Mouse (Mus musculus): ENCODE measurements at regions not wholly inside any gene's neighbourhood (a gene's known extent, or its start where the extent isn't known, plus 50 kb on each side); places are given as distances from the start of the nearest gene placed in this dataset.

- DNase-seq, result peak in 1 of 2 experiments; percentile 10
These were observed 71.1 kb upstream of the Hif1a start for GRCm38 (mm10) chr12:73830122-73830521.

DNA sequence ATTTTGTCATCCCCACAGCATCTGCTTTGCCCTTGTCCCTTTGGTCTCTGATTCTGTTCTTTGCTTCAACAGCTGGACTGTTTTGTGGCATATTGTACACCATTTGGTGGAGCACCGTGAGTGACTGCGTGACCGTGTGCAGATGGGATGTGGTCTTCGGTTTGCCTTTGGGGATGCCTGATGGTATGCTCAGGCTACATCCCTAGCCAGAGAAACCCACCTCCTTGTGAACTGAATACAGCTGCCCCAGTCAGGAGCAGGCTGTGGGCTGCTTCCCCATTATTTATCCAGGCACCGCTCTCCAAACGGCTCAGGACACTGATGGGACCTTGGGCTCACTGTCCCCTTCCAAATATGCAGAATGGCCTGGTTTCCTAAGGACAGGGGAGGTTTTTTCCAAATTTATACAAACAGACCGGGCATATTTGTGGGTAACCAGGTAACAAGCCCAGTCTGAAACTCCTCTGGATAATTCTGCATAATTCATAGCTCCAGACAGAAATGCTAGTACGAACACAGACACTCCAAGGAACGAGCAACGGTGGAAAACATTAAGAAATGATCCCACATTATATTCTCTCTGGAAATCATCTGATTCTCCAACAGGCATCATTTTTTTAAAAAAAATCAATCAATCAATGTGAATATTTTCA lies 70.5 kb upstream of the Hif1a start:
- DNase-seq, result peak in 1 of 2 experiments; percentile 16

DNA sequence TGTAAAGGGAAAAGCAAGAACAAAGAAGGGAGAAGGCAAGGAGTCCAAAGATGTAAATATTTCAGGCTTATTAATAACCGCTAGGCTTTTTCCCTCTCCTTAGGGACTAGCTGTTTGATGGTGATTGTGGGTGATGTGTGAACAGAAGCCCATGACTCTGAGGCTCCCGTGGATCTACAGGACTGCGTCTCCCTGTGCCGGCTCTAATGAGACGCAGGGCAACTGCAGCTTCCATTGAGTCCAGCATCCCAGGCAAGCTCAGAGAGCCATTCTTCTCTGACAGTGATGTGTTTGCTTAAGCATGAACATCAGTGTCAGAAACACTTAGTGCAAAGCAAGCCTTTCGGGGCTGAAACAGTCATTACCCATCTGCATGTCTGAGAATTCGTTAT lies 70.0 kb upstream of the Hif1a start:
- peak; percentile 19 to 25 for DNase-seq

- DNase-seq, result peak; percentile 50 to 55
These were observed 69.4 kb upstream of the Hif1a start for GRCm38 (mm10) chr12:73831637-73832385.

- DNase-seq, result peak; percentile 23 to 30
These were observed 68.4 kb upstream of the Hif1a start for GRCm38 (mm10) chr12:73832789-73833188.

- no peak for DNase-seq
These were observed 65.0 kb upstream of the Hif1a start for GRCm38 (mm10) chr12:73836132-73836531.

- DNase-seq, result no peak
These were observed 64.1 kb upstream of the Hif1a start for GRCm38 (mm10) chr12:73837036-73837435.

DNA sequence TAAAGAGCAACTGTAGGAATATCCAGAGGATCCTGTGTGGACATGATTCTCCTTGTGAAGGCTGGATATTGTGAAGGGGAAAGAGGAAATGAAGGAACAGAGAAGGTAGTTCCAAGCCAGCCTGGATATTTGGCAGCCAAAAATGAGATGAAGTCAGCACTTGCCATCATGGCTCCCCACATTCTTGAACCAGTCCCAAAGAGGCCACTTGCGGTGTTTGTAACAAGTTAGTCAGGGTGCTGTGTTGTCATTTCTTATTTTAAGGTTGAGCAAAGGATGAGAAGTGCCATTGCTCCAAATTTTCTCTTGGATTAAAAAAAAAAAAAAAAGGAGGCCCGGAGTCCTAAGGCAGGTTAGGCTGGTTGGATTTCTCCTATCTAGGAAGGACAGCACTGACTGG lies 63.3 kb upstream of the Hif1a start:
- DNase-seq, result no peak

- no peak for DNase-seq
These were observed 62.8 kb upstream of the Hif1a start for GRCm38 (mm10) chr12:73838330-73838729.

DNA sequence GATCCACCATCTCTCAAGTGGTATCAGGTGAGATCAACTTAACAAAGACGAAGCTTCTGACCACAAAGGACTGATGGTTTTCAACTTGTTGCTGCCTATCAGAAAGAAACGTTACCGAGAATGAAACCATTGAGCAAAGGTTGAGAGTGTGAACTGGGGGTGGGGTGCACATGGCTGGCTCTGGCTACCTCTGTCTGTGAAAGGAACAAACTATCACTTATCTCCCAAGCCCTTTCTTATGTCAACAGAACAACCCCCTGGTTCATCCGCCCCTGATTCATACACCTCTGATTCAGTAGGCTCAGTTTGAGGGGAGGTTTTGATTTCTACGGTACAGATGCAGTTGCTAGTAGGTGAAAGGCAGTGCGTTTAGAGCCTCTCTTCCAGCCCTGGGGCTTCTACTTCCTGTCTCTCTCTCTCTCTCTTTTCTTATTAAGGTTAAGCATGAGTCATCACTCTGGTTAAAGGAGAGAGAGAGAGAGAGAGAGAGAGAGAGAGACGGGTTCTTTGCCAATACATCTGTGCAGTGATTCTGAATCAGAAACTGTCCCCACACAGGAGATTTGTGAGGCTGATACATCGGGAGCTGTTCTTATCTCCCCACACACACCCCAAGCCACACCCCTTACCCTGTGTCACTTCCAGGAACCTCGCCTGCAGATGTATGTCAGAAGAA lies 59.0 kb upstream of the Hif1a start:
- DNase-seq, result no peak

DNA sequence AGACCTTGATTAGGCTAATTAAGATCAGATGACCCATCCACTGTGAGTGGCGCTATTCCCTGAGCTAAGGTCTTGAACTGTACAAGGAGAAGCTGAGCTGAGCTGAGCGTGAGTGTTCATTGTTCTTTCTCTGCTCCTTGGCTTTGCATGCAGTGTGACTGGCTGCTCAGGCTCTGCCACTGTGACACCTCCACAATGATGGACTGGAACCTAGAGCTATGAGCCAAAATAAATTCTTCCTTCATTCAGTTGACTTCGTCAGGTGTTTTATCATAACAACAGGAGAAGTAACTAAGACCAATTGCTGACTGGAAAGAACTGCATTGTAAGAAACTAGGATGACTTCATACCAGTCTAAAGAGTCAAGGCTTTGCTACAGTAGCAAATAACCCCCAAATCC lies 56.4 kb upstream of the Hif1a start:
- no peak for DNase-seq

- DNase-seq, result no peak
These were observed 54.5 kb upstream of the Hif1a start for GRCm38 (mm10) chr12:73846672-73847071.

- no peak for DNase-seq
These were observed 53.8 kb upstream of the Hif1a start for GRCm38 (mm10) chr12:73847336-73847735.

DNA sequence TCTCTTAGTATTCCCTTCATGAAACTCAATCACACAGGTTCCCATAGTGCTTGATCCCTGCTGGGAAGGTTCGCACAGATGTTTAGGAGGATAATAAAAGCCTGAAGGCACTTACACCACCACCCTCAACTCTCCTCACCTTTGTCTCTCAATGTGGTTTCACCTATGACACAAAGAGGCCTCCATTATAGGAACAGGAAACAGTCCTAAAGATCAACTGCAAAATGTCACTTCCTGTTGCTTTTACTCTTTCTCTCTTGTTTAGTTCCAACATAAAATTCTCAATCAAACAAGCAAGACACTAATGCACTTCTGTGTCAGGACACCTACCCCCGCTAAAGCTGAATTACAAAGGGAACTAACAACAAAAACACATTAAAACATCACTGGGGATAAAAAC lies 50.3 kb upstream of the Hif1a start:
- DNase-seq, result no peak

Data from cerebellum, postnatal 10 days (tissue).